Mouse (Mus musculus): Measurements from ENCODE around the gene Gm14151.

GRCm38 (mm10) chr2:151037876-151038552, 54.1 kb downstream of the Gm14151 start:
- TF ChIP-seq CTCF (IDR thresholded peaks at IDR 0.05; ENCODE audit: low read depth, low read length) (no peak), POLR2A (IDR thresholded peaks at IDR 0.05; ENCODE audit: insufficient read depth, low read length) (no peak), EP300 (IDR thresholded peaks at IDR 0.05; ENCODE audit: insufficient read depth, low read depth, low read length) (no peak)

Measured in ES-Bruce4 (cell line).